ENCODE assay signal across 9 mouse cellular contexts in genomic region chr9:32445789-32446188, GRCm38 (mm10).
A peak's percentile ranks its signal among the peaks of the same experiment; 100 is the strongest.
DNase-seq lines count a peak whose midpoint lies in the region; ATAC-seq lines count a peak whose summit lies in the region.
"Had no signal": no experiment of that assay in that cellular context is flagged by ENCODE, and none has a peak within 500 bp of the region (broad histone marks: within the 10 kb centered on the region; RNA-seq: fewer than 3 reads in every experiment).

No protein-coding gene starts in this region.

- no peak overlapping the region for H3K27ac ChIP-seq in forebrain, embryonic 14.5 days (ENCODE audit: low read depth, low read length)
- H3K27ac ChIP-seq in forebrain, embryonic 13.5 days, result no peak overlapping the region
- H3K27ac ChIP-seq in midbrain, embryonic 14.5 days (replicated peaks; ENCODE audit: low read depth, low read length), result no peak overlapping the region
- no peak overlapping the region for H3K27ac ChIP-seq in midbrain, embryonic 15.5 days
- no peak overlapping the region for H3K27ac ChIP-seq in neural tube, embryonic 15.5 days (replicated peaks)
- H3K27ac ChIP-seq: liver, embryonic 13.5 days had no signal

- H3K9ac ChIP-seq in forebrain, embryonic 14.5 days (ENCODE audit: low read length), result no peak overlapping the region
- no peak overlapping the region for H3K9ac ChIP-seq in forebrain, embryonic 13.5 days
- no peak overlapping the region for H3K9ac ChIP-seq in midbrain, embryonic 14.5 days (replicated peaks; ENCODE audit: low read length)
- no peak overlapping the region for H3K9ac ChIP-seq in midbrain, embryonic 15.5 days
- no peak overlapping the region for H3K9ac ChIP-seq in neural tube, embryonic 15.5 days (replicated peaks)
- H3K9ac ChIP-seq: liver, embryonic 13.5 days had no signal

- H3K4me2 ChIP-seq in forebrain, embryonic 14.5 days (ENCODE audit: low read length), result no peak overlapping the region
- no peak overlapping the region for H3K4me2 ChIP-seq in forebrain, embryonic 13.5 days
- H3K4me2 ChIP-seq in midbrain, embryonic 14.5 days (ENCODE audit: low read length), result no peak overlapping the region
- H3K4me2 ChIP-seq in midbrain, embryonic 15.5 days, result no peak overlapping the region
- H3K4me2 ChIP-seq in neural tube, embryonic 15.5 days, result no peak overlapping the region
- H3K4me2 ChIP-seq: liver, embryonic 13.5 days had no signal

- H3K4me3 ChIP-seq in forebrain, embryonic 14.5 days (ENCODE audit: low read depth, low read length), result no peak overlapping the region
- no peak overlapping the region for H3K4me3 ChIP-seq in forebrain, embryonic 13.5 days
- H3K4me3 ChIP-seq in midbrain, embryonic 14.5 days (replicated peaks; ENCODE audit: low read depth, low read length), result no peak overlapping the region
- H3K4me3 ChIP-seq in midbrain, embryonic 15.5 days, result no peak overlapping the region
- H3K4me3 ChIP-seq in neural tube, embryonic 15.5 days (replicated peaks), result no peak overlapping the region
- H3K4me3 ChIP-seq: liver, embryonic 13.5 days had no signal

- no peaks in the 10 kb centered on the region for H3K4me1 ChIP-seq in forebrain, embryonic 14.5 days (ENCODE audit: control insufficient read depth, insufficient read depth, low read length)
- peaks cover 9% of the 10 kb centered on the region; the same call in 1 of the 2 replicates for H3K4me1 ChIP-seq in forebrain, embryonic 13.5 days
- no peaks in the 10 kb centered on the region for H3K4me1 ChIP-seq in midbrain, embryonic 14.5 days (ENCODE audit: control insufficient read depth, insufficient read depth, low read length)
- 0 out of 2 replicates have a peak, but pooled peaks cover 3% of the 10 kb centered on the region for H3K4me1 ChIP-seq in midbrain, embryonic 15.5 days
- 0 out of 2 replicates have a peak, but pooled peaks cover 7% of the 10 kb centered on the region for H3K4me1 ChIP-seq in neural tube, embryonic 15.5 days
- H3K4me1 ChIP-seq: liver, embryonic 13.5 days had no signal

- WGBS in forebrain, embryonic 14.5 days, result 61% methylated on average over 3 of the region's 3 CpGs
- 63% methylated on average over 3 of the region's 3 CpGs for WGBS in forebrain, embryonic 13.5 days
- 58% methylated on average over 3 of the region's 3 CpGs for WGBS in midbrain, embryonic 14.5 days
- 57% methylated on average over 3 of the region's 3 CpGs for WGBS in midbrain, embryonic 15.5 days
- WGBS in neural tube, embryonic 15.5 days, result 62% methylated on average over 3 of the region's 3 CpGs

- H3K9me3 ChIP-seq in forebrain, embryonic 14.5 days (replicated peaks; ENCODE audit: control insufficient read depth, low read length), result no peaks in the 10 kb centered on the region
- no peaks in the 10 kb centered on the region for H3K9me3 ChIP-seq in forebrain, embryonic 13.5 days (replicated peaks)
- no peaks in the 10 kb centered on the region for H3K9me3 ChIP-seq in midbrain, embryonic 14.5 days (ENCODE audit: control insufficient read depth, low read length)
- no peaks in the 10 kb centered on the region for H3K9me3 ChIP-seq in midbrain, embryonic 15.5 days
- no peaks in the 10 kb centered on the region for H3K9me3 ChIP-seq in neural tube, embryonic 15.5 days (replicated peaks)
- H3K9me3 ChIP-seq: liver, embryonic 13.5 days had no signal

- no peaks in the 10 kb centered on the region for H3K36me3 ChIP-seq in forebrain, embryonic 14.5 days (ENCODE audit: control insufficient read depth, insufficient read depth, low read length)
- H3K36me3 ChIP-seq in forebrain, embryonic 13.5 days (ENCODE audit: poor library complexity, severe bottlenecking), result no peaks in the 10 kb centered on the region
- no peaks in the 10 kb centered on the region for H3K36me3 ChIP-seq in midbrain, embryonic 14.5 days (ENCODE audit: control insufficient read depth, insufficient read depth, low read length)
- H3K36me3 ChIP-seq in midbrain, embryonic 15.5 days (replicated peaks), result no peaks in the 10 kb centered on the region
- H3K36me3 ChIP-seq in neural tube, embryonic 15.5 days, result no peaks in the 10 kb centered on the region
- H3K36me3 ChIP-seq: liver, embryonic 13.5 days had no signal

- DNase-seq in forebrain, embryonic 14.5 days (ENCODE audit: low spot score), result peak; percentile 19
- peak; percentile 30 for DNase-seq in midbrain, embryonic 14.5 days
- DNase-seq in lung, postnatal 10 days, result peak; percentile 55
- no peak for DNase-seq in right cerebral cortex, postnatal 4 days
- DNase-seq in cerebellum, postnatal 36 days, result no peak
- DNase-seq: liver, embryonic 13.5 days had no signal

- ATAC-seq in forebrain, embryonic 14.5 days, result no peak
- ATAC-seq in forebrain, embryonic 13.5 days, result no peak
- no peak for ATAC-seq in midbrain, embryonic 14.5 days (ENCODE audit: low FRiP score, low TSS enrichment)
- ATAC-seq in midbrain, embryonic 15.5 days (replicated peaks), result no peak
- no peak for ATAC-seq in neural tube, embryonic 15.5 days (ENCODE audit: low FRiP score)

- no peaks in the 10 kb centered on the region for H3K27me3 ChIP-seq in forebrain, embryonic 14.5 days (replicated peaks; ENCODE audit: control insufficient read depth, insufficient read depth, low read length)
- no peaks in the 10 kb centered on the region for H3K27me3 ChIP-seq in forebrain, embryonic 13.5 days
- no peaks in the 10 kb centered on the region for H3K27me3 ChIP-seq in midbrain, embryonic 14.5 days (ENCODE audit: control insufficient read depth, insufficient read depth, low read length)
- no peaks in the 10 kb centered on the region for H3K27me3 ChIP-seq in midbrain, embryonic 15.5 days (replicated peaks)
- no peaks in the 10 kb centered on the region for H3K27me3 ChIP-seq in neural tube, embryonic 15.5 days (replicated peaks)
- H3K27me3 ChIP-seq: liver, embryonic 13.5 days had no signal

Comparison
In these comparisons a context has a peak if more than half of its experiments do, and no peak if none do; other contexts are left out.
1. DNase-seq: peak in forebrain, embryonic 14.5 days (single experiment), midbrain, embryonic 14.5 days (single experiment) and lung, postnatal 10 days (single experiment); none in right cerebral cortex, postnatal 4 days (single experiment) and cerebellum, postnatal 36 days (0 of 2).